Mouse (Mus musculus): Measurements from ENCODE around the gene Cdk4.

The Cdk4 gene

DNA sequence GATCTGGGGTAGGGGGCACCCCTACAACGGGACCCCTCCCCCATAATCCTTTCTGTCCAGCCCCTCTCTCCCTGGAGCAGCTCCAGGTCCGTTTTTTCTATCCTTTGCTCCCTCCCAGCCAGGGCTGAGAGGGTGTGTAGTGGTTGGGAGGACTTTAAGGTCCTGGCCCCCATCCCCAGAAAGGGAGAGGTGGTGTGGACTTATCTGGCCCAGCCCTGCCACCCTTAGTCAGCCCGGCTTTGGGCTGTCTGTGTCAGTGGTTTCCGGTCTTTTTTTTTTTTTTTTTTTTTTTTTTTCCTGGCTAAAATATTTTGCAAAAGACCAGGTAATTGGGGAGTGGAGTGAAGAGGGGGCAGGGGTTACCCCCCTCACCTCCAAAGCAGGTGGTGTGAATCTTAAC, 29.4 kb downstream of the Cdk4 start:
- H3K36me3 ChIP-seq (ENCODE audit: insufficient read depth, low read length) = peaks cover 28% of the 10 kb centered on the region
- H3K4me3 ChIP-seq (replicated peaks; ENCODE audit: low read length) = no peak overlapping the region
- peaks cover 55% of the 10 kb centered on the region for H3K4me1 ChIP-seq (replicated peaks; ENCODE audit: low read depth, low read length)
- peaks cover 64% of the 10 kb centered on the region for H3K27me3 ChIP-seq (ENCODE audit: insufficient read depth, low read length)
- H3K9me3 ChIP-seq (ENCODE audit: low read length) = no peaks in the 10 kb centered on the region
- TF ChIP-seq POU5F1 (IDR thresholded peaks at IDR 0.05; ENCODE audit: borderline replicate concordance, low read length) = no peak
- no peak for TF ChIP-seq CTCF (conservative IDR thresholded peaks at IDR 0.05; ENCODE audit: low read length)
- TF ChIP-seq NANOG (IDR thresholded peaks at IDR 0.05; ENCODE audit: borderline replicate concordance, low read length) = no peak

DNA sequence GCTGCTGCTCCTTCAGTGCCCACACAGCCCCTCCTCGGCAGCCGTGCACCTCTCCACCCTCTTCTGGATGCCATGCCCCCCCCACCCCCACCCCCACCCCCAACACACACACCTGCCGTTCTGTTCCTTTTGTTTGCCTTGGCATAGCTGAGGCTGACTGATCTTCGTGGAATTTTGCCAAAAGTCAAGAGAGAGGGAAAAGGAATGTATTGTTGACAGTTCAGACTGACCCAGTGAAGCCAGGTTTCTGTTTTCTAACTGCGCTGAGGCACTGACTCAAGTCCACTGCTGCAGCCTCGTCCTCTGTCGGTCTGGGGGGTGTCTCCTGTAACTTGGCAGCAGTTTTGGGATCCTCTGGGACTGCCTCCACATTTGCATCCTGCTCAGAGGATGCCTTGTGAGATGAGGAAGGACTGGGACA, 31.1 kb downstream of the Cdk4 start:
- TF ChIP-seq CTCF (conservative IDR thresholded peaks at IDR 0.05; ENCODE audit: low read length) = no peak
- TF ChIP-seq POU5F1 (IDR thresholded peaks at IDR 0.05; ENCODE audit: borderline replicate concordance, low read length) = no peak
- TF ChIP-seq NANOG (IDR thresholded peaks at IDR 0.05; ENCODE audit: borderline replicate concordance, low read length) = no peak
- Histone ChIP-seq H3K36me3 (ENCODE audit: insufficient read depth, low read length) (peaks cover 45% of the 10 kb centered on the region), H3K27me3 (ENCODE audit: insufficient read depth, low read length) (peaks cover 63% of the 10 kb centered on the region), H3K9me3 (ENCODE audit: low read length) (no peaks in the 10 kb centered on the region), H3K4me3 (replicated peaks; ENCODE audit: low read length) (no peak overlapping the region), H3K4me1 (replicated peaks; ENCODE audit: low read depth, low read length) (peaks cover 71% of the 10 kb centered on the region)

DNA sequence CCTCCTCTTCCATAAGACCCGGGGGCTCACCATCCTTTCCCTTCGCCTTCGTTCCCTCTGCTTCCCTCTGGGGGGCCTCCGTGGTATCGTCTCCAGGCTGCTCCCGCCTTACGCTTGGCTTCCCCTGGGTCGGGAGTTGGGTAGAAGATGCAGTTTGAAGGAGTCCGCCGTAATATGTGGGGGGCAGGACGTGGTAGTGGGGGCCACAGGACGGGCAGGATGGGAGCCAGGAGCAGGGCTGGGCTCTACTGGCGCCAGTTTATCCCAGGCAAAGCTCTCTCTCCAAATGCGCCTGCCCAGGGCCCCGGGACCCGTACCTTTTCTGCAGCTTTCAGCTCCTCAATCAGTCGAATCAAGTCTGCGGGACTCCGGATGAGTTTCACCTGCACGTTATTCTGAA, 35.2 kb downstream of the Cdk4 start:
- TF ChIP-seq POU5F1 (IDR thresholded peaks at IDR 0.05; ENCODE audit: borderline replicate concordance, low read length) (no peak), CTCF (conservative IDR thresholded peaks at IDR 0.05; ENCODE audit: low read length) (peak; percentile 9; the same call in 1 of the 2 replicates)
- Histone ChIP-seq H3K27me3 (ENCODE audit: insufficient read depth, low read length) (peaks cover 23% of the 10 kb centered on the region), H3K4me3 (replicated peaks; ENCODE audit: low read length) (peak overlapping the region; percentile 41), H3K9me3 (ENCODE audit: low read length) (no peaks in the 10 kb centered on the region), H3K36me3 (ENCODE audit: insufficient read depth, low read length) (peaks cover 62% of the 10 kb centered on the region), H3K4me1 (replicated peaks; ENCODE audit: low read depth, low read length) (peaks cover 60% of the 10 kb centered on the region)

DNA sequence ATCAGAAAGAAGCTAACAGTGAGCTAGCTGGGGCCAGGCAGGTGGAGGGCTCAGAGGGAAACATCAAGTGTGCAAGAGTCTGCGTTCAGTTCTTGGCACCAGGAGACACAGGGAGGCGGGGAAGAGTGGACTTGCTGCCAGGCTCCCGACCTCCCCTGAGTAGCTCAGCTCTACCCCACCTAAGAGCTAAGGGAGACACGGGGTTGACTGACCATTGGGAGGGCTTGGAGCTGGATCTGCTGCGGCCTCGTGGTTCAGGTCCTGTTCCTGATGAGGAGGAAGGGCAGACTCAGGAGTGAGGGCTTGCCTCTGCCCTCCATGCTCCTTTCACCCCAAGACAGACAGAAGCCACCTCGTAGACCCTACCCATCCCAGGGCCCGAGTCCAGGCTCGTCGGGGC, 35.9 kb downstream of the Cdk4 start:
- no peak for TF ChIP-seq NANOG (IDR thresholded peaks at IDR 0.05; ENCODE audit: borderline replicate concordance, low read length)
- TF ChIP-seq CTCF (conservative IDR thresholded peaks at IDR 0.05; ENCODE audit: low read length) = no peak
- TF ChIP-seq POU5F1 (IDR thresholded peaks at IDR 0.05; ENCODE audit: borderline replicate concordance, low read length) = no peak
- H3K27me3 ChIP-seq (ENCODE audit: insufficient read depth, low read length) = peaks cover 17% of the 10 kb centered on the region
- peak overlapping the region; percentile 41; the same call in 1 of the 2 replicates for H3K4me3 ChIP-seq (replicated peaks; ENCODE audit: low read length)
- no peaks in the 10 kb centered on the region for H3K9me3 ChIP-seq (ENCODE audit: low read length)
- H3K36me3 ChIP-seq (ENCODE audit: insufficient read depth, low read length) = peaks cover 62% of the 10 kb centered on the region
- H3K4me1 ChIP-seq (replicated peaks; ENCODE audit: low read depth, low read length) = peaks cover 67% of the 10 kb centered on the region

DNA sequence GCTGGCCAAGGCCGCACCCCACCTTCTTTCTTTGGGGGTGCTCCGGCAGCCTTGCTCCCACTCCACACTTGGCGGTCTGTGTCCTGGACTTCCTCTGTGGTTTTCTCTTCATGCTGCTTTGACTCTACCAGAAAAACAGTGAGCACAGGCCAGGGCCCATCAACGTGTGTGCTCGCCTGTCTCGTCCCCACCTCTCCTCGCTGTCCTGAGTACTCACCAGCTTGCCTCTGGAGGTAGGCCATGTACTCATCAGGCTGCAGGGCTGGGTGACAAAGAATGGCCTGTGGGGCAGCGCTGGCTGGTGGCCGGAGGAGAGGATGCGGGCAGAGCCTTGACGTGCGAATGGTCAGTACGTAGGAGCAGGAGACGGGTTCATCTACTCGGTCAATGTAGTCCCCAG, 36.5 kb downstream of the Cdk4 start:
- Histone ChIP-seq H3K9me3 (ENCODE audit: low read length) (no peaks in the 10 kb centered on the region), H3K4me1 (replicated peaks; ENCODE audit: low read depth, low read length) (peaks cover 62% of the 10 kb centered on the region), H3K36me3 (ENCODE audit: insufficient read depth, low read length) (peaks cover 58% of the 10 kb centered on the region), H3K27me3 (ENCODE audit: insufficient read depth, low read length) (peaks cover 17% of the 10 kb centered on the region), H3K4me3 (replicated peaks; ENCODE audit: low read length) (no peak overlapping the region)
- TF ChIP-seq CTCF (conservative IDR thresholded peaks at IDR 0.05; ENCODE audit: low read length) = no peak
- no peak for TF ChIP-seq NANOG (IDR thresholded peaks at IDR 0.05; ENCODE audit: borderline replicate concordance, low read length)
- TF ChIP-seq POU5F1 (IDR thresholded peaks at IDR 0.05; ENCODE audit: borderline replicate concordance, low read length) = no peak

DNA sequence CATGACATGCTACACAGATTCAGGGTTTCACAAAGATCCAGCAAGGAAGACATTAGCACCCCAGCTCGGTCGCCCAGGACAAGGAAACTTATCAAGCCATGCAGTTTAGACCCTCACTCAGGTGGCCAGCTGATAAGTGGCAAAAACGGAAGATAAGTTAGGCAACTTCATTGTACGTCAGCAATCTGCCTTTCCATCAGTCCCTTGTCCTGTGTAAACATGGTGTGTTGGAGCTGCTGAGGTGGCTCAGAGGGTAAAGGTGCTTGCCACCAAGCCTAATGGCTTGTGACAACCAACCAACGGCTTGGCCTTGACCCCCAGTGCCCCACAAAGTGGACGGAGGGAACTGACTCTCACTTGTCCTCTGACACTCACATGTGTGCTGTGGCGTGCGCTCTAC, 37.1 kb downstream of the Cdk4 start:
- H3K4me1 ChIP-seq (replicated peaks; ENCODE audit: low read depth, low read length) = peaks cover 57% of the 10 kb centered on the region
- no peak overlapping the region for H3K4me3 ChIP-seq (replicated peaks; ENCODE audit: low read length)
- H3K36me3 ChIP-seq (ENCODE audit: insufficient read depth, low read length) = peaks cover 52% of the 10 kb centered on the region
- TF ChIP-seq CTCF (conservative IDR thresholded peaks at IDR 0.05; ENCODE audit: low read length) = no peak
- no peak for TF ChIP-seq NANOG (IDR thresholded peaks at IDR 0.05; ENCODE audit: borderline replicate concordance, low read length)
- no peak for TF ChIP-seq POU5F1 (IDR thresholded peaks at IDR 0.05; ENCODE audit: borderline replicate concordance, low read length)
- H3K9me3 ChIP-seq (ENCODE audit: low read length) = no peaks in the 10 kb centered on the region
- H3K27me3 ChIP-seq (ENCODE audit: insufficient read depth, low read length) = peaks cover 17% of the 10 kb centered on the region

DNA sequence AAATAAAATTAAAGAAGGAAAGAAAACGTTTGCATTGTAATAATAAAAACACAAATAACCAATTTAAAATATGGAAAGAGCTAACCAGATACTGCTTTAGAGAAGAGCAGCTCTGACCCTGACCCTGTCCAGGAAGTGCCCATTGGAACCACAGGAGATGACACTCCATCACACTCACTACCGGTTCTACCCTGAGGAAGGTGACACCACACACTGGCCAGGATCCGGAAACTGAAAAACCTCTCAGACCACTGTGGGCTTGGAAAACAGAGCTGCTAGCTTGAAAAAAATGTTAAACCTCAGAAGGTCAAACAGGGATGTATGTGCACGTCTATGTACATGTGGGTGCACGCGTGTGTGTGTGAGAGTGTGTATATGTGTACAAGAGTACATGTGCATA, 37.8 kb downstream of the Cdk4 start:
- Histone ChIP-seq H3K4me1 (replicated peaks; ENCODE audit: low read depth, low read length) (peaks cover 49% of the 10 kb centered on the region), H3K36me3 (ENCODE audit: insufficient read depth, low read length) (peaks cover 50% of the 10 kb centered on the region), H3K27me3 (ENCODE audit: insufficient read depth, low read length) (peaks cover 17% of the 10 kb centered on the region), H3K4me3 (replicated peaks; ENCODE audit: low read length) (no peak overlapping the region), H3K9me3 (ENCODE audit: low read length) (no peaks in the 10 kb centered on the region)
- TF ChIP-seq POU5F1 (IDR thresholded peaks at IDR 0.05; ENCODE audit: borderline replicate concordance, low read length) = no peak
- no peak for TF ChIP-seq CTCF (conservative IDR thresholded peaks at IDR 0.05; ENCODE audit: low read length)
- no peak for TF ChIP-seq NANOG (IDR thresholded peaks at IDR 0.05; ENCODE audit: borderline replicate concordance, low read length)

DNA sequence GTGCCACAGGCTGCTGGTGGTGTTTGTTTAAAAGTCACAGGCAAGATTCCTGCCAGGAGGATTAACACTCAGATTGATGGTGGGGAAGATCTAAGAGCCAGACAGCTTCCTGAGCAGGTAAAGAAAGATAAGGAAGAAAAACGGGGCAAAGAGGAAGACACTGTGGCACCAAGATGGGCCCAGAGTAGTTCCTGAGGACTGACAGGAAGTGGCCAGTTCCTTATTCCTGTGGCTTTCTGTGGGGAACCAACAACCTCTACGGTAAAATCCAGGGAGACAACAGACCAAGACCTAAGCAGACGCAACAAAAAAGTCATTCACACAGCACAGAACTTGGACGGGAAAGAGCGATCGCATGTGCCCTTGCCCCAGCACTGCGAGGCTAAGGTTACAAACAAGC, 40.3 kb downstream of the Cdk4 start:
- Histone ChIP-seq H3K4me1 (replicated peaks; ENCODE audit: low read depth, low read length) (peaks cover 26% of the 10 kb centered on the region), H3K27me3 (ENCODE audit: insufficient read depth, low read length) (peaks cover 8% of the 10 kb centered on the region), H3K36me3 (ENCODE audit: insufficient read depth, low read length) (peaks cover 38% of the 10 kb centered on the region), H3K9me3 (ENCODE audit: low read length) (no peaks in the 10 kb centered on the region), H3K4me3 (replicated peaks; ENCODE audit: low read length) (no peak overlapping the region)
- TF ChIP-seq POU5F1 (IDR thresholded peaks at IDR 0.05; ENCODE audit: borderline replicate concordance, low read length) (no peak), NANOG (IDR thresholded peaks at IDR 0.05; ENCODE audit: borderline replicate concordance, low read length) (no peak)

DNA sequence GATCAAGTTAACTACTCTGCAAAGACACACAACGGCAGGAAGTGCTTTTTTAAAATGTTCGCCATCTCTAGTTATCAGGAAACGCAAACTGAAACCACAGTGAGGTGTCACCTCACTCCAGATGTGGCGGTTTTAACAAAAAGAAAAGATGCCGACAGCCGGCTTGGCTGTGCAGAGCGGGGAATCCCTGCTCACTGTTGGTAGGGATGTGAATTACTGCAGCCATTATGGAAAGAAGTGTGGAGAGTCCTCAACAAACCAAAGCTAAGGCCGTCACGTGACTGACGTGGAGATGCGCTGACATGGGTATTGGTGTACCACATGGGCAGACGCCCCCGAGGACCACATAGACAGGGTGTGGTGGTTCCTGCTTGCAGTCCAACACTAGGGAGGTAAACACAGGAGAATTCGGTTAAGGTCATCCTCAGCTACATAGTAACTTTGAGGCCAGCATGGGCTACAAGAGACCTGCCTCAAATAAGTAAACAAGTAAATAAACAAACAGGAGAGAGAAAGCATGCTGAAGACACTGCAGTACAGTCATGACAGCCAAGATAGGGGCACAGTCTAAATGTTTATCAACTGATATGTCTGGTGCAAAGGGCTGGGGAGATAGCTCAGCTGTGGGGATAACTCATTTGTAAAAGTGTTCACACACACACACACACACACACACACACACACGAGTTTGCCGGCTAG, 44.4 kb downstream of the Cdk4 start:
- Histone ChIP-seq H3K4me1 (replicated peaks; ENCODE audit: low read depth, low read length) (peaks cover 25% of the 10 kb centered on the region), H3K36me3 (ENCODE audit: insufficient read depth, low read length) (peaks cover 14% of the 10 kb centered on the region), H3K27me3 (ENCODE audit: insufficient read depth, low read length) (no peaks in the 10 kb centered on the region), H3K9me3 (ENCODE audit: low read length) (no peaks in the 10 kb centered on the region), H3K4me3 (replicated peaks; ENCODE audit: low read length) (no peak overlapping the region)
- no peak for TF ChIP-seq NANOG (IDR thresholded peaks at IDR 0.05; ENCODE audit: borderline replicate concordance, low read length)
- TF ChIP-seq POU5F1 (IDR thresholded peaks at IDR 0.05; ENCODE audit: borderline replicate concordance, low read length) = no peak
- no peak for TF ChIP-seq CTCF (conservative IDR thresholded peaks at IDR 0.05; ENCODE audit: low read length)

Measured in E14TG2a.4 (cell line).